Mouse (Mus musculus): ENCODE data around the gene Rexo5.

Gene Rexo5

DNA sequence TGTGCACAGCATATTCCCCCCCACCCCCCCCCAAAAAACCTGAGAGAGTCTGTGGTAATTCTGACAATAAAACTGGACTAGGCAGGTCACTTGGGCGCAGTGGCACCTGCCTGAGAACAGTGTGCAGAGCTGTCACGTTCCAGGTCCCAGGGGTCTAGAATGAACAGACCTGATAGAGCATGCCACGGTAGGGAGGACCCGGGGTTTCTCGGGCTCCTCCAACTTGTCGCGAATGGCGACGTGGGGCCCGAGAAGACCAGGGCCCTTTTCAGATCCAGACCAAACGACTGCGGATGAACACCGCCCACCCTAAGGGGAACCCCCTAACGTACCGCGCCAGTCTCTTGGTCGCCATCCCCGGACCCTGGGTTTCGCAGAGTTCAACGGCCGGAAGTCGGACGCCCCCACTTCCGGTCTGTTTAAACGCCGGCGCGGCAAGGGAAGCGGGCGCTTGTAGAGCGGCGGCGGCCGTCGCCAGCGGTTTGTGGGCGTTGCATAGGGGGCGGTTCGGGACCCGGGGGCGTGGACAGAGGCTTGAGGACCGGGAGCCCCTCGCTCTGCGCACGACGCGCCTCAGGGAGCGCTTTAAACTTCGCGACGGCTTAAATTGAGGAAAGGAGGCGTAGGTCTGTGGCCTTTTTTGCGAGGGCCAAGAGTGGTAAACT, at the start of gene Rexo5, which contains the start of gene Eri2:
Gene Rexo5 (plus strand): TSS at position 421 of the 665 bp plus-strand sequence.
Gene Eri2 (minus strand): TSS at position 473 of the 665 bp plus-strand sequence.
- peak; percentile 70 to 81 for DNase-seq (ENCODE audit: low spot score in 2 of 2)

DNA sequence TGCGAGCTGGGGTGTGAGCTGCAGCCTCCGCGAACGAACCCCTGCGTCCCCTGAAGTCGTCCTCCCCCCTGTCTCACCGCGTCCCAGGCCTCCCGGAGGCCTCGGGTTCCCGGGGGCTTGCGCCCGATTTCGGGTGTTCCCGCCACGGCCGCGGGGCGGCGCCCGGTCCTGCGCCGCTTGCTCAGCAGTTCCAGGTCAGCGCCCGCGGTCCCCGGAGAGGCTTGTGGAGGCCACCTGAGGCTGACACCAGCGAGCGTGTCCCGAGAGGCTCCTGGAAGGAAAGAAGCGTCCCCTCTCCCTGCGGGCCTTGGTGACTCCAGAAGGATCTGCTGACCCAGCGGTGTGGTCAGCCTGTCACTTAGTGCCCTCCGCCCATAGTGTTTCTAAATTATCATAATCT, 49.5 kb upstream of the Rexo5 start:
- no peak for DNase-seq (ENCODE audit: low spot score in 2 of 2)

DNA sequence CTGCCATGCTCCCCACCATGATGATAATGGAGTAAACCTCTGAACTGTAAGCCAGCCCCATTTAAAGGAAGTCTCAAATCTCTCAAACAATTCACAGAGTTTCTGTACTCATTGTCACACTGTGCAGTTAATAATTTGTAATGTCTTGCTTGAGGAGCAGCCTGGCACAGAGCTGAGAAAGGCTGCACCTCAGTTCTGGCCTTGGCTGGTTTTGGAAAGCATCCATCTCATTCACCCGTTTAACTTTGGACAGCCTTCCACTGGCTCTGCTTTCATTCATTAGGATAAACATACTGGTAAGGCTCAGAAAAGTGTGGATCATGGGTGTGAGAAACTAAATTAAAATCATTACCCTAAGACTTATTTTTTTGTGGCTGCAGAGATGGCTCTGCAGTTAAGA, 47.9 kb upstream of the Rexo5 start:
- DNase-seq (ENCODE audit: low spot score in 2 of 2), result no peak

DNA sequence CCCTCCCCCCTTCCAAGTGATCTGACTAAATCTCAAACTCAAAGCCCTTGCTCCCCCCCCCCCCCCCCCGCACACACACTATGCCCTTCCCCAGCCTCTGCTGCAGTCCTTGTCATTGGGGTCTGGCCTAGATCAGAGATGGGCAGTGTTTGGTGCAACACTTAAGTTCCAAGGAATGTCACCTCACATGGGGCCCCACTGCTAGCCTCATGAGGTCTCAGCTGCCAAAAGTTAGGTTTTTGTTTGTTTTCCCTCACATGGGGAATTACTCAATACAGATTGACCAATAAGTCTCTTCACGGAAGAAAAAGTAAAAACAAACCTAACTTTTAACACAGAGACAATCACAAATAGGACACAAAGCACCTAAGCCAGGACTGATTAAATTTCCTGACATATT, 45.0 kb upstream of the Rexo5 start:
- no peak for DNase-seq (ENCODE audit: low spot score in 2 of 2)

DNA sequence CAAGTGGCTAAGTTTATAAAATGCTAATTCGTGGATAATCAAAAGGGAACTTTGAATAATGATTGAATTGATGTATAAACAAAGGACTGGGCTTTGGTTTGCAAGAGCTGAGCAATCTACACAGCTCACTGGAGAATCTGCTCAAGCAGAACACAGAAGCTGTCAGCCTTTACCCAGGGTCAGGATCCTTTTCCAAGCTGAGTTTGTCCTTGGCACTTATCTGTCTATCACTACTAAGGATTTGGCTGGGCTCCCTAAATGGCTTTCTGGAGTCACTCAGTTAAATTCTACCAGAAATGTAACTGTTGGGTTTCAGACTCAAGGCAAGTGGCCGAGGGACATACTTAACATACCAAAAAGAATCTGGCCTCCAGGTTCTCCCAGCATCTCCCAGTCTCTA, 43.9 kb upstream of the Rexo5 start:
- DNase-seq (ENCODE audit: low spot score in 2 of 2), result no peak

DNA sequence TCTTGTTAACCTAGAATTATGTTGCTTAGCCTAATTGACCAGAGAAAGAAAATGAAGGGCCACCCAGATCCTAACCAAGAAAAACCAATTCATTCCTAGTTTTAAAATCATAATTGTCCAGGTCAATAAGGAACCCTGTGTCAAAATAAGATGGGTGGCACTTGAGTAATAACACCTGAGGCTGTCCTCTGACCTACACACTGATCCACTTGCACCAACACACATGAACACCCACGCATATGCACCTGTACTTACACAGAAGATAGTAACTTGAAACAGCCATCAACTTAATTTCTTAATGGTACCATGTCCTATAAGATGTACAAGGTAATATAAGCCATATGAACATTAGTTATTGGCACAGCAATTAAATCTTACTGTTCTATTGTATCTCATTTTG, 40.1 kb upstream of the Rexo5 start:
- DNase-seq (ENCODE audit: low spot score in 2 of 2), result no peak

DNA sequence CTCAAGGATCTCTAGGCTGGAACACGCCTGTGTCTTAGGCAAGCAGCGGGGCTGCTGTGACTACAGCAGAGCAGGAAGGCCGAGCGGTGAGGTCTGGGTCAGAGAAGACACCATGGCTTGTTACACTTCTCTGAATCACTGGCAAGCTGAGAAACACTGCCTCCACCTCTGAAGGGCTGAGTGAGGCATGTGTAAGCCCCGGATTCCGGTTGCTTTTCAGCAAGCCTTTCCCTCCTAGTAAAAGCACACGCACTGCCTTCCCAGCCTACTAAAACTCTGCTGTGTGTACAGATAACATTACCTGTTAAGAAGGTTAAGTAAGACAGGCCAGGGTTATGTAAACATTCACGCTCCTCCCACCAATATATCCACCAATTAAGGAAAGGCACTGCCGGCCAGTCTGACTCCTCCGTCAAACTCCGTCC, 33.3 kb upstream of the Rexo5 start, which contains the start of gene Acsm3:
Gene Acsm3 (plus strand): TSS at position 397 of the 425 bp plus-strand sequence.
- no peak for DNase-seq (ENCODE audit: low spot score in 2 of 2)

DNA sequence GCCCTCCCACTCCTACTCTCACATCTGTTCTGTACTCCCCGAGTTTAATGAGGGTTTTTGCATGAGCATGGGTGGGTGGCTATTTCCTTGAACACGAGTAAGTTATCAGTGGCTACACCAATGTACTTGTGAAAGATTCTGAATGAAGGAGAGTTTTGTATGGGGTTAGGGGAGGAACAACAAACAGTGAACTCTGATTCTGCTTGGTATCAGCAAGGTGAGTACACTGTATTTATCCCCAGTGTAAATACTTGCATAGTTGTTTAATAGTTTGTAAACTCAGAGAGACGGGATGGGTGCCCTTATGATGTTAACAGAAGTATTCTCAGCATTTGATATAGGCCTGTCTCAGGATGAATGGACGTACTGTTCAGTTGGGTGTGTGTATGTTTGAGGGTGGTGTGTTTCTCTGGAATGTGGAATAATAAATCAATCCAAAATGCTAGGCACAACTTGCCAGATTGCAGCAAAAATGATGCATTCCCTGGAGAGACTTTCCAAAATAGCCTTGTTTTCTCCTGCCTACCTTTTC, 31.6 kb upstream of the Rexo5 start:
- no peak for DNase-seq (ENCODE audit: low spot score in 2 of 2)

DNA sequence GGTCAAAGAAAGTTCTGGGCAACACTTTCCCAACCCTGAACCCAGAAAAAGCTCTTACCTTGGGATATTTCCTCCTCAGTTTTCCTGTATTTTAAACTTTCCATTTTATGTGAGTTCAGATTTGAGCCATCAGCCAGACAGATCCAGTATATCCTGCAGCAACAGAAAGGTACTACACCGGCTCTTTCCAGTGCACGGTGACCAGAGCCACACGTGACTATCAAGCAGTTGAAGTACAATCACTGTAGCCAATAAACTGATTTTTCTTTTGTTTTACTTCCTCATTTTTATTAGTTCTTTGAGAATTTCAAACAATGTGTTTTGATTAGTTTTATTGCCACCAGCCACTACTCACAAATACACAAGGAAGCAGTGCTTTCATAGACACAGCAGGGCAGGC, 29.4 kb upstream of the Rexo5 start:
- no peak for DNase-seq (ENCODE audit: low spot score in 2 of 2)

DNA sequence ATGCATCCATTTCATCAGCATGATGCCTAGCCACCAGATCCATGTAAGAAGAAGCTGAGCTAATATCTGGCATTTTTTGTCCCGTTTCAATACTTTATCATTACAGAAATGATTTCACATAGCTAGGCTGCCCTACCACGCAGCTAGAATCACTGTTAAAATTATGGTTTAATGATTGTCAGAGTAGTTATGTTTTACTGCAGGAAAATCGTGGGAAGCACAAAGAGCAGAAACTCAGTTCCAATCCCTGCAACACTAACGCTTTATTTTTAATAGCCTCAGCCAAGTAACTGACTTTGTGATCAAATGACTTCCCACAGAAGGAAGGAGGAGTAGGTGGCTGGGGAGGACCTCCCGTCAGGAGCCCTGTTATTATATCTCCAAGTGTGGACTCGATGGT, 26.8 kb upstream of the Rexo5 start:
- no peak for DNase-seq (ENCODE audit: low spot score in 2 of 2)

DNA sequence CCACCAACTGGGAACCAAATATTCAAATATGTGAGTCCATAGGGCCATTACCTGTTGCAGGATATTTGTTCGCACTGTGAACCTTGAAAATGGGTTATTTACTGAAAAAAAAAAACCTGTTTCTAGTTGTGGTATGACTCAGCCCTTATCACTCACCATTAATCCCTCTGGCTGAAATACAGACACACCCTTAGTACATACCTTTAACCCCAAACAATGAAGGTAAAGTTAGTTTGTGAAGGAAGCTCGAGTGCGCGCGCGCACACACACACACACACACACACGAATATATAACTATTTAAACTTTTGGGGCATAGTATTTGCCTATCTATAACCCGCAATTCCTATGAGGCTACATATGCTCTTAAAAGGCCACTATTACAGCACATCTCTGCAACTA, 23.9 kb upstream of the Rexo5 start:
- DNase-seq (ENCODE audit: low spot score in 2 of 2), result no peak

DNA sequence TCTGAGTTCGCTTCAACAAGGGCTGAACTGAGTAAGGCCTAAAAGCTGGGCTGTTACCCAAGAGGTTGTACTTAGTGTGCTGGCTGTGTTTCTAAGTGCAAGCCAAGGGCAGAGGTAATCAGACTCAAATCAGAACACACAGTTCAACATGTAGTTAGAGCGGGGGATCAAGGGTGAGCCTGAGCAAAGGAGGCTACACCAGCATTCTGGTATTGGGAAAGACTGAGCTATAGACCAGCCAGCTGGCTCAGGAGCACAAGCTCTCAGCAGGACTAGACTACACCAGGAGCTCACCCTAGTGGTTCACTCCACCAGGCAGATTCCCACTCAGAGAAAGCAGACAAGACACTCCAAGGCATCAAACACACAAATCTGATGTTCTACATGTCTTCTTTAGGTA, 10.4 kb upstream of the Rexo5 start:
- DNase-seq (ENCODE audit: low spot score in 2 of 2), result no peak

DNA sequence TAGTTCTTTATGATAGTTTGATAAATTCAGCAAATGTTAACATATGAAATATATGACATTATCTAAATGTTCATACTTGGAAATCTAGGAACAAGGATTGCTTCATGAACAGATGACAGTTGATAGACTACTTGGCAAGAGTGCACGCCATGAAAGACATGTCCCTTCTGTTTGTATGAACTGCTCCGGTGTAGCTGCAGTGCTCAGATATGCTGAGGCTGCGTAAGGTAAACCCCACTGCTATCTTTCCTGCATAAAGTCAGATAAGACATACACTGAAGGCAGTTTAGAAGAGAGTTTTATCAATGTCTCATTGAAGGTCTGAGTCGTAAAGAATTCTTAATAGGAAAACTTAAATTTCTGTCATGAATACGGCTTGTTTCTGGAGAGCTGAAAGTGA, 8.9 kb upstream of the Rexo5 start:
- no peak for DNase-seq (ENCODE audit: low spot score in 2 of 2)

DNA sequence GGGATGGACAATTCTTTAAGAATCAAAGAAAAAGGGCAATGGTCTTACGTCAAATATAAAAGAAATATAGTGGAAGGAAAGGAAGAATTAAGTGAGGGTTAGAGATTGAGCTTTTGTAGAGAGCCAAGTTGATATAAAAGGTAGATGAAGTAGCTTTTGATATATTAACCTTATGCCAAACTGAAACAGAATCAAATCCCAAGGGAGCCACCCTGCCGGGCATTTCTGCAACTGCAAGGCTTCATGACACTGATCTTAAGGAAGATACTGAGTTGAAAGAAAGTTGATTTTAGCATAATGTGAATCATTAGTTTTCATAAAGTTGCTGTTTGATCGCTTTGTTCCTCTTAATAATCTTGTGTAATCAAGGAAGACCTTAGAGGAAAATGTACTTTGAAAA, 4.8 kb upstream of the Rexo5 start:
- no peak for DNase-seq (ENCODE audit: low spot score in 2 of 2)

DNA sequence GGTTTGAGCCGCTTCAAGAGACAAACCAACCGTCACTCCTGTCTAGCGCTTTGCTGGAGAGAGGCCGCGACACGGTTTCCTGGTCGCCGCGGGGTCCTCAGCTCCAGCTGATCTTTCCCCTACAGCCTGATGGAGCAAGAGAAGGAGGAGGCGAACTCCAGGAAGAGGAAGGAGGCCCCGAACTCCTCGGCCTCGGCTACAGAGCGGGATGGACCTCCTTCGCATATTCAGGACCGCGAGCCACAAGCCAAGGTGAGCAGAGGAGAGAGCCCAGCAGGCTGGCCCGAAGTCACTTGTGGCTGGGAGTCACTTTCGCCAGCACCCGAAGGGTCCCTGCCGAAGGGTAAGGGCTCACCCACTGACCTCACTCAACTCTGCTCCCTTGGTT, 439 bp downstream of the Rexo5 start:
- no peak for DNase-seq (ENCODE audit: low spot score in 2 of 2)

DNA sequence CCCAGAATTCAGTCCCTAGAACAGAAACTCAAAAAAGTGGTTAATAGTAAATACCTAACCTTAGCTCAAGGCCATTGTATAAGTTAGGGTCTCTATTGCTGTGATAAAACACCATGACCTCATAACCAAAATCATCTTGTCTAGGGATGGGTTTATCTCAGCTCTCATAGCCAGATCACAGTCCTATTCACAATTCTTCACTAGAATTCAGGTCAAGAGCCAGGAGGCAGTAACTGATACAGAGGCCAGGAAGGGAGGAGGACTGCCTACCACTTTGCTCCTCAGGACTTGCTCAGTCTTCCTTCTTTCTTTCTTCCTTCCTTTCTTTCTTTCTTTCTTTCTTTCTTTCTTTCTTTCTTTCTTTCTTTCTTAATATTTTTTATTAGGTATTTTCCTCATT, 1.5 kb downstream of the Rexo5 start:
- DNase-seq (ENCODE audit: low spot score in 2 of 2), result no peak

DNA sequence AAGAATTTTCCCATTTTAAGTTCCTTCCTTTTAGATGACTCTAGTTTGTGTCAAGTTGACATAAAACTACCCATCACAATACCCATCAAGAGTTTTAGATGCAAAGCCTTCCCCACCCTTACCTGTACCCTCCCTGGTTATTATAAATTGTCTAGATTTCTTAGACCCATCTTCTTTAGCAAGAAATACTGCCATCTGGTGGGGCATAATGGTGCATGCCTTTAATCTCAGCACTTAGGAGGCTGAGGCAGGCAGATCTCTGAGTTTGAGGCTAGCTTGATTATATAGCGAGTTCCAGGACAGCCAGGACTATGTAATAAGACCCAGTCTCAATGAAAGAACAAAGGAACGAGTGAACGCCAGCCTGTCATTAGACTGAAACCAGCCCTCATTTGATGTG, 6.7 kb downstream of the Rexo5 start:
- no peak for DNase-seq (ENCODE audit: low spot score in 2 of 2)

DNA sequence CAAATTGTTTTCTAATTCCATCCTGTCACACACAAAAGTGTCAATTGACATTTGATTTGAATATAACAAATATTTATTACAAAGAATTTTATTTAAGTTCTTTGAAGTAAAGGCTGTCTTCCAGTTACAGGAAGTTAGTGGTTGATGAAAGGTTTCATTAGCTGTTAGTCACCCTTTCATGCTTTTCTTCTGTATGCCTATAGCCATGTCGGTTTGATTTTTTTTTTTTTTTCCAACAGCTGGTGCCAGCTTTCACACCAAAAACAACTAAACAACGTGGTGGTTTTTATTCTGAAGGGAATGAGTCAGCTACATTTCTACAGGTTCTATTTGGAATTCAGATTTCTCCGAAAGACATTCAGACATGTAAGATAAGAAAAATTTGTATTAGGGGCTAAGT, 7.2 kb downstream of the Rexo5 start:
- DNase-seq (ENCODE audit: low spot score in 2 of 2), result no peak

DNA sequence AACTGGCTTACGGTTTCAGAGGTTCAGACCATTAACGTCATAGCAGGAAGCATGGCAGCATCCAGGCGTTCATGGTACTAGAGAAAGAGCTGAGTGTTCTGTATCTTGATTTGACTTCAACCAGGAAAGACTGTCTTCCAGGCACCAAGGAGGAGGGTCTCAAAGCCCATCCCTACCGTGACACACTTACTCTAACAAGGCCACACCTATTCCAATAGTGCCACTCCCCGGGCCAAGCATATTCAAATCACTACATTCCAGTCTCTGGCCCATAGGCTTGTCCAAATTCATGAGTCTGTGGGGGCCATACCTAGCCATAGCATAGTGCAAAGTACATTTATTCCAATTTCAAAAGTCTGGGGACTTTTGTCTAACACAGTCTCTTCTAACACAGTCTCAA, 13.6 kb downstream of the Rexo5 start:
- DNase-seq (ENCODE audit: low spot score in 2 of 2), result no peak

DNA sequence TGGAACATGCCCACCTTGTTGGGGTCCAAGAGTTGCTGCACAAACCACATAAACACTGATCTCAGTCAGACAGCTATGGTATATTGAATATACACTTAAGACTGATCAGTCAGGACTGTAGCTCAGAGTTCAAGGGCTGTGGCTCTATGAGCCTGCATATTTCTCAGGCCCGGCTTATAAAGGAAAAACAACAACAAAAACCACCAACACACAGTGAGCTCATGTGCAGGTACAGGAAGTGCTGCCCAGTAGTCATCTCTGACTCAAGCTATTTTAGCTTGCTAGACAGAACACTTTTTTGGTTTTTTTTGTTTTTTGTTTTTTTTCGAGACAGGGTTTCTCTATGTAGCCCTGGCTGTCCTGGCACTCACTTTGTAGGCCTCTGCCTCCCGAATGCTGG, 14.9 kb downstream of the Rexo5 start:
- no peak for DNase-seq (ENCODE audit: low spot score in 2 of 2)

DNA sequence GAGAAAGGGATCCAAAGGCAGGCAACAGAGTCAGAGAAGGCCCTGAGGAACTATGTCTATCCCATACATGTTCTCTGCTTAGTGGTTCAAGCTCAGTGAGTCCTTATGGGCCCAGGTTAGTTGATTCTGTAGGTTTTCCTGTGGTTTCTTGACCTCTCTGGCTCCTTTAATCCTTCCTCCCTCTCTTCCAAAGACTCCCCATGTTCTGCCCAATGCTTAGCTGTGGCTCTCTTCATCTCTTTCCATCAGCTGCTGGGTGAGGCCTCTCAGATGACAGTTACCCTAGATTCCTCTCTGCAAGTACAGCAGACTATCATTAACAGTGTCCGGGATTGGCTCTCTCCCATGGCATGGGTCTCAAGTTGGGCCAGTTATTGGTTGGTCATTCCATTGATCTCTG, 41.6 kb downstream of the Rexo5 start:
- no peak for DNase-seq (ENCODE audit: low spot score in 2 of 2)

DNA sequence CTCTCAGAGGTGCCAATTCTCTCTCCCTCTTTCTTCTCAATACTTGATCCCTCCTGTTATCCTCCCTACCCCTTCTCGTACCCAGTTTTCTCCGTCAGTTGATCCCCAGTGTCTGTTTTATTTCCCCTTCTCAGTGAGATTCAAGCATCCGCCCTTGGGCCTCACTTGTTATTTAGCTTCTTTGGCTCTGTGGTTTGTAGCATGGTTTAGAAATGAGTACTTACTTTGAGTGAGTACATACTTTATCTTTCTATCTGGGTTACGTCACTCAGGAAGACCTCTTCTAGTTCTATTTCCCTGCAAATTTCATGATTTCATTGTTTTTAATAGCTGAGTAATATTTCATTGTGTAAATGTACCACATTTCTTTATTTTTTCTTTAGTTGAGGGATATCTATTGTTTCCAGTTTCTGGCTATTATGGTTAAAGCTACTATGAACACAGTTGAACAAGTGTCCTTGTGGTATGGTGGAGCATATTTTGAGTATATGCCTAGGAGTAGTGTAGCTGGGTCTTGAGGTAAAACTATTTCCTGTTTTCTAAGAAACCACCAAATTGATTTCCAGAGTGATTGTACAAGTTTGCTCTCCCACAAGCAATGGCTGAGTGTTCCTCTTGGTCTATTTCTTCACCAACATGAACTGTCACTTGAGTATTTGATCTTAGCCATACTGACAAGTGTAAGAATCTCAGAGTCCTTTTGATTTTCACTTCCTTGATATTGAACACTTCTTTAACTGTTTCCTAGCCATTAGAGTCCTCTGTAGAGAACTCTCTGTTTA, 42.4 kb downstream of the Rexo5 start:
- DNase-seq (ENCODE audit: low spot score in 2 of 2), result no peak

DNA sequence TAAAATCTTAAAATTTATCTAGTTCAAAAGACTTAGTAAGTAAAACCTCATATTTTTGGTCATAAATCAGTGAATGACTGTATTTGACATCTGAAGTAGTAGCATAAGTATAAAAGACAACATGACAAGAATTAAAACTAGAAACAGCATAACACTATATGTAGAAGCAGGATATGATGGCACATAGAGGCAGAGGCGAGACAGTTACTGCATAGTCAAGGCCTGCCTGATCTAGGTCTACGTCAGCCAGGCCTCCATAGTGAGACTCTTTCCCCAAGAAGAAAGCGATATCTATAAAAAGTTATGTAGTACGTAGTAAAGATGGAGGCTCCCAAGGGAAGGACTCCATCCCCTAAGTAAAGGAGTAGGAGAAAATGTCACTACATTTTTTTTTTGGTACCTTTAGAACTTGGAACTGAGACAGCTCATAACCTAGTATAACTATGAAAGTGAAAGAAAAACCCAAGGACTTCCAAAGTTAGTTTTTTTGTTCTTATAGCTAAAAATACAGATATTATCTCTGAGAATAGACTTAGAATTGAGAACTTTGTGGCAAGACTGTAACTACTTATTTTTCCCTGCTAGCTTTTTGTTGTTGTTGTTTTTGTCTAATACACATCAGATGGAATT, 48.1 kb downstream of the Rexo5 start:
- no peak for DNase-seq (ENCODE audit: low spot score in 2 of 2)
